Mouse (Mus musculus) liver, embryonic 15.5 days (tissue): ENCODE measurements around the gene Cox11. TPM values are rescaled to one million over a fixed set of nuclear protein-coding genes. Genes with fewer than 3 reads are reported as not detected.

Source experiments
- ATAC-seq: fragments of 200-750 bp; cut with Nextera tagmentation; 2 replicates; pipeline ENCODE4 v1.8.0; 2017; ENCODE audit warnings: moderate number of reproducible peaks, mild to moderate bottlenecking, moderate library complexity; ENCODE audit not compliant: insufficient read depth
- H3K27ac ChIP-seq: fragments of 300-500 bp; sonication (generic); replicated peaks from 2 replicates; pipeline ENCODE4 v1.5.1; 2015; ENCODE audit warnings: mild to moderate bottlenecking, inconsistent platforms
- H3K27me3 ChIP-seq: fragments of 300-500 bp; sonication (generic); 2 replicates; pipeline ENCODE4 v1.6.1; 2015; ENCODE audit warnings: mild to moderate bottlenecking, inconsistent platforms
- H3K36me3 ChIP-seq: fragments of 300-500 bp; sonication (generic); replicated peaks from 2 replicates; pipeline ENCODE4 v1.6.1; 2015; ENCODE audit warnings: moderate library complexity, mild to moderate bottlenecking, inconsistent platforms
- H3K4me1 ChIP-seq: fragments of 300-500 bp; sonication (generic); replicated peaks from 2 replicates; pipeline ENCODE4 v1.6.1; 2015; ENCODE audit warnings: inconsistent platforms
- H3K4me2 ChIP-seq: fragments of 300-500 bp; sonication (generic); 2 replicates; pipeline ENCODE4 v1.6.1; 2015; ENCODE audit warnings: moderate library complexity, mild to moderate bottlenecking, inconsistent platforms
- H3K4me3 ChIP-seq: fragments of 300-500 bp; sonication (generic); replicated peaks from 2 replicates; pipeline ENCODE4 v1.5.1; 2015; ENCODE audit warnings: mild to moderate bottlenecking, inconsistent platforms
- H3K9ac ChIP-seq: fragments of 300-500 bp; sonication (generic); 2 replicates; pipeline ENCODE4 v1.6.1; 2015; ENCODE audit warnings: moderate library complexity, mild to moderate bottlenecking, inconsistent platforms
- H3K9me3 ChIP-seq: fragments of 300-500 bp; sonication (generic); replicated peaks from 2 replicates; pipeline ENCODE4 v1.6.1; 2016; ENCODE audit warnings: inconsistent platforms
- WGBS: fragments of 180-500 bp; shearing (Covaris S2); methylation state at CpG from one replicate; pipeline ENCODE4 v1.1.7; 2015; ENCODE audit warnings: mixed read lengths; ENCODE audit not compliant: insufficient replicate concordance; 5-methylcytosine and 5-hydroxymethylcytosine counted together
- polyA plus RNA-seq: library from polyadenylated mRNA; unstranded; fragments of >200 nt; fragmentation: Nextera tagmentation; extraction: Ambion mirVana; gene quantifications from 2 replicates; pipeline ENCODE4 v1.2.1, GENCODE M21; 2015

The Cox11 gene
- polyA plus RNA-seq, 1 experiment from 2014 or later, result 26.0 TPM

GRCm38 (mm10) chr11:90685196-90685595 is 47.2 kb downstream of the Cox11 start:
- Histone ChIP-seq H3K9me3 (no peaks in the 10 kb centered on the region), H3K4me2 (peak overlapping the region; percentile 94), H3K27ac (no peak overlapping the region), H3K9ac (peak overlapping the region; percentile 20; the same call in 1 of the 2 replicates), H3K4me3 (0 out of 2 replicates have a peak overlapping the region, but pooled peaks have one; percentile 84), H3K4me1 (peaks cover 38% of the 10 kb centered on the region), H3K36me3 (peaks cover 44% of the 10 kb centered on the region), H3K27me3 (no peaks in the 10 kb centered on the region)
- no peak for ATAC-seq
- WGBS, result 60% methylated on average over 6 of the region's 6 CpGs

GRCm38 (mm10) chr11:90686287-90687025 is 48.5 kb downstream of the Cox11 start:
- Histone ChIP-seq H3K27me3 (no peaks in the 10 kb centered on the region), H3K9me3 (no peaks in the 10 kb centered on the region), H3K4me1 (peaks cover 46% of the 10 kb centered on the region), H3K4me2 (peak overlapping the region; percentile 94), H3K9ac (peak overlapping the region; percentile 81), H3K4me3 (peak overlapping the region; percentile 84), H3K36me3 (peaks cover 31% of the 10 kb centered on the region), H3K27ac (peak overlapping the region; percentile 81)
- 59% methylated on average over 13 of the region's 13 CpGs for WGBS
- peak; percentile 70 for ATAC-seq

GRCm38 (mm10) chr11:90687040-90687439 is 49.1 kb downstream of the Cox11 start:
- H3K4me3 ChIP-seq, result peak overlapping the region; percentile 84
- ATAC-seq, result peak; percentile 79
- H3K9ac ChIP-seq, result peak overlapping the region; percentile 81
- H3K4me2 ChIP-seq, result peak overlapping the region; percentile 94
- H3K27me3 ChIP-seq, result no peaks in the 10 kb centered on the region
- H3K27ac ChIP-seq, result peak overlapping the region; percentile 81
- H3K36me3 ChIP-seq, result peaks cover 27% of the 10 kb centered on the region
- no peaks in the 10 kb centered on the region for H3K9me3 ChIP-seq
- under 1% methylated on average over 17 of the region's 17 CpGs for WGBS
- H3K4me1 ChIP-seq, result peaks cover 49% of the 10 kb centered on the region

- H3K27me3 ChIP-seq, result no peaks in the 10 kb centered on the region
- 6% methylated on average over 47 of the region's 47 CpGs for WGBS
- H3K27ac ChIP-seq, result peak within 1 kb of the TSS; percentile 81
- no peaks in the 10 kb centered on the region for H3K9me3 ChIP-seq
- H3K4me1 ChIP-seq, result peaks cover 49% of the 10 kb centered on the region
- peak; percentile 94 for ATAC-seq
- peak within 1 kb of the TSS; percentile 81 for H3K9ac ChIP-seq
- H3K4me3 ChIP-seq, result peak within 1 kb of the TSS; percentile 84
- peaks cover 20% of the 10 kb centered on the region for H3K36me3 ChIP-seq
- H3K4me2 ChIP-seq, result peak within 1 kb of the TSS; percentile 94
These were observed 49.8 kb downstream of the Cox11 start, which contains the start of gene Tom1l1 for GRCm38 (mm10) chr11:90687460-90688416. TSS of gene Tom1l1 (minus strand) at chr11:90688366.

GRCm38 (mm10) chr11:90690361-90690760 is 52.4 kb downstream of the Cox11 start:
- H3K9ac ChIP-seq, result no peak overlapping the region
- no peak overlapping the region for H3K4me3 ChIP-seq
- peaks cover 17% of the 10 kb centered on the region; the same call in 1 of the 2 replicates for H3K27me3 ChIP-seq
- no peaks in the 10 kb centered on the region for H3K36me3 ChIP-seq
- no peaks in the 10 kb centered on the region for H3K9me3 ChIP-seq
- peaks cover 35% of the 10 kb centered on the region for H3K4me1 ChIP-seq
- ATAC-seq, result no peak
- H3K4me2 ChIP-seq, result no peak overlapping the region
- 78% methylated on average over 6 of the region's 6 CpGs for whole genome bisulfite sequencing
- H3K27ac ChIP-seq, result no peak overlapping the region

- Histone ChIP-seq H3K4me2 (no peak overlapping the region), H3K4me1 (peaks cover 15% of the 10 kb centered on the region), H3K9me3 (no peaks in the 10 kb centered on the region), H3K9ac (no peak overlapping the region), H3K27me3 (peaks cover 27% of the 10 kb centered on the region), H3K4me3 (no peak overlapping the region), H3K36me3 (no peaks in the 10 kb centered on the region), H3K27ac (no peak overlapping the region)
- 48% methylated on average over 4 of the region's 4 CpGs for WGBS
- ATAC-seq, result no peak
These were observed 56.2 kb downstream of the Cox11 start for GRCm38 (mm10) chr11:90694206-90694605.

Other genes with a start within 250 kb of the Cox11 start
- 5.0 TPM in 2 replicates for gene Hlf, start 247.3 kb upstream of the Cox11 start, polyA plus RNA-seq
- gene Stxbp4, start 89 bp upstream of the Cox11 start, polyA plus RNA-seq, result 6.4 and 6.7 TPM in 2 replicates
- gene Tom1l1, start 50.2 kb downstream of the Cox11 start, polyA plus RNA-seq, result 50.5 and 53.4 TPM in 2 replicates